In genomic region chr2:156873629-156874028, GRCm38 (mm10) we compare ENCODE assay signal across 9 mouse cellular contexts. TPM values are rescaled to one million over a fixed set of nuclear protein-coding genes. Genes with fewer than 3 reads are reported as not detected.
DNase-seq lines count a peak whose midpoint lies in the region; ATAC-seq and TF ChIP-seq lines count a peak whose summit lies in the region.
"Had no signal": no experiment of that assay in that cellular context is flagged by ENCODE, and none has a peak within 500 bp of the region (broad histone marks: within the 10 kb centered on the region; RNA-seq: fewer than 3 reads in every experiment).

No protein-coding gene starts in this region.

- peaks cover 59% of the 10 kb centered on the region for H3K36me3 ChIP-seq in embryonic facial prominence, embryonic 15.5 days
- peaks cover 26% of the 10 kb centered on the region for H3K36me3 ChIP-seq in liver, embryonic 16.5 days (ENCODE audit: control insufficient read depth, insufficient read depth)

- DNase-seq in gastrocnemius, adult 2 months, result peak; percentile 44
- no peak for DNase-seq in gastrocnemius, postnatal 36 days
- DNase-seq in CD4-positive helper T cell, adult 2 months (ENCODE audit: low read depth, low spot score), result peak; percentile 78
- DNase-seq in brain, embryonic 14.5 days (ENCODE audit: low read depth), result peak; percentile 78
- peak; percentile 91 for DNase-seq in induced T-regulatory cell, adult 2 months (ENCODE audit: low read depth)
- DNase-seq in right cerebral cortex, postnatal 25 days, result peak; percentile 33

- H3K27ac ChIP-seq in gastrocnemius, adult 2 months, result no peak overlapping the region
- H3K27ac ChIP-seq in embryonic facial prominence, embryonic 15.5 days (replicated peaks), result no peak overlapping the region
- no peak overlapping the region for H3K27ac ChIP-seq in liver, embryonic 16.5 days (ENCODE audit: low read length)
- H3K27ac ChIP-seq: stomach, embryonic 15.5 days had no signal

- 0 out of 2 replicates have a peak, but pooled peaks have one; percentile 40 for ATAC-seq in embryonic facial prominence, embryonic 15.5 days (ENCODE audit: insufficient number of reproducible peaks, low FRiP score, low TSS enrichment, low read depth)
- peak; percentile 52; the same call in 1 of the 2 replicates for ATAC-seq in liver, embryonic 16.5 days (ENCODE audit: low read depth)

- intact Hi-C loops in gastrocnemius, adult 2 months (cut with DNase I), result loop anchor here (1.0 to 2.0 kb wide), 2 partner anchors 123 to 221 kb away; no protein-coding TSS in a partner anchor
- intact Hi-C loops in gastrocnemius, postnatal 36 days (cut with DNase I), result loop anchor here (2.0 to 5.0 kb wide), 2 partner anchors 123 to 224 kb away; no protein-coding TSS in a partner anchor

- H3K27me3 ChIP-seq in embryonic facial prominence, embryonic 15.5 days, result no peaks in the 10 kb centered on the region
- no peaks in the 10 kb centered on the region for H3K27me3 ChIP-seq in liver, embryonic 16.5 days (ENCODE audit: control insufficient read depth, insufficient read depth, low read depth, low read length)
- H3K27me3 ChIP-seq: stomach, embryonic 15.5 days had no signal

- H3K4me1 ChIP-seq in embryonic facial prominence, embryonic 15.5 days, result no peaks in the 10 kb centered on the region
- H3K4me1 ChIP-seq in liver, embryonic 16.5 days (ENCODE audit: control insufficient read depth, low read depth, low read length), result peaks cover 28% of the 10 kb centered on the region

- TF ChIP-seq CTCF in gastrocnemius, adult 2 months (IDR thresholded peaks at IDR 0.05), result peak; percentile 73
- peak; percentile 79; the same call in 1 of the 2 replicates for TF ChIP-seq CTCF in brain, embryonic 14.5 days (IDR thresholded peaks at IDR 0.05; ENCODE audit: borderline replicate concordance, extremely low read depth, insufficient read depth, insufficient read length)

- 29% methylated on average over 5 of the region's 5 CpGs for WGBS in embryonic facial prominence, embryonic 15.5 days
- WGBS in liver, embryonic 16.5 days (ENCODE audit: insufficient replicate concordance), result 18% methylated on average over 5 of the region's 5 CpGs

- H3K4me2 ChIP-seq in embryonic facial prominence, embryonic 15.5 days (replicated peaks), result no peak overlapping the region
- no peak overlapping the region for H3K4me2 ChIP-seq in liver, embryonic 16.5 days (ENCODE audit: low read depth, low read length)
- H3K4me2 ChIP-seq: stomach, embryonic 15.5 days had no signal

- no peak overlapping the region for H3K9ac ChIP-seq in embryonic facial prominence, embryonic 15.5 days
- H3K9ac ChIP-seq in liver, embryonic 16.5 days (ENCODE audit: low read depth, low read length), result peak overlapping the region; percentile 14; the same call in 1 of the 2 replicates
- H3K9ac ChIP-seq: stomach, embryonic 15.5 days had no signal

- no peaks in the 10 kb centered on the region for H3K9me3 ChIP-seq in embryonic facial prominence, embryonic 15.5 days (replicated peaks)
- H3K9me3 ChIP-seq in liver, embryonic 16.5 days (replicated peaks; ENCODE audit: control insufficient read depth, low read length), result no peaks in the 10 kb centered on the region
- H3K9me3 ChIP-seq: stomach, embryonic 15.5 days had no signal

- no peak for TF ChIP-seq POLR2A in brain, embryonic 14.5 days (IDR thresholded peaks at IDR 0.05; ENCODE audit: borderline replicate concordance, extremely low read depth, insufficient read depth, insufficient read length, poor library complexity, severe bottlenecking)

- H3K4me3 ChIP-seq in gastrocnemius, adult 2 months, result no peak overlapping the region
- no peak overlapping the region for H3K4me3 ChIP-seq in embryonic facial prominence, embryonic 15.5 days (replicated peaks)
- no peak overlapping the region for H3K4me3 ChIP-seq in liver, embryonic 16.5 days (ENCODE audit: low read depth, low read length)
- H3K4me3 ChIP-seq: stomach, embryonic 15.5 days had no signal

RNA-seq across cellular contexts. Expression of gene Rab5if, which starts 10.7 kb away (rescaled TPM):
- 10 to 100 TPM; 89.0 to 98.6 TPM for total RNA-seq in gastrocnemius, adult 2 months (2021)
- 10 to 100 TPM; 79.3 to 85.6 TPM for total RNA-seq in gastrocnemius, postnatal 36 days (2021)
- 118 and 143 TPM in 2 replicates for polyA plus RNA-seq in brain, embryonic 14.5 days (2012; rRNA removed)
- 152 and 160 TPM in 2 replicates for polyA plus RNA-seq in embryonic facial prominence, embryonic 15.5 days (2015; fragmentation: Nextera tagmentation; extraction: Ambion mirVana)
- polyA plus RNA-seq in liver, embryonic 16.5 days (2015; fragmentation: Nextera tagmentation; extraction: Ambion mirVana), result 112 and 117 TPM in 2 replicates

RNA-seq across cellular contexts. Expression of gene Sla2, which starts 13.4 kb away (rescaled TPM):
- total RNA-seq in gastrocnemius, adult 2 months (2021), result not detected
- under 1 TPM in 1 of 2 experiments, not detected in 1; 0.26 TPM for total RNA-seq in gastrocnemius, postnatal 36 days (2021)
- polyA plus RNA-seq in brain, embryonic 14.5 days (2012; rRNA removed), result 0.03 and 0.06 TPM in 2 replicates
- polyA plus RNA-seq in embryonic facial prominence, embryonic 15.5 days (2015; fragmentation: Nextera tagmentation; extraction: Ambion mirVana), result 0.52 and 0.56 TPM in 2 replicates
- polyA plus RNA-seq in liver, embryonic 16.5 days (2015; fragmentation: Nextera tagmentation; extraction: Ambion mirVana), result 1.5 and 1.7 TPM in 2 replicates

RNA-seq across cellular contexts. Expression of gene 4930518I15Rik, which starts 15.9 kb away (rescaled TPM):
- under 1 TPM; 0.73 to 0.79 TPM for total RNA-seq in gastrocnemius, adult 2 months (2021)
- total RNA-seq in gastrocnemius, postnatal 36 days (2021), result under 1 TPM; 0.25 to 0.64 TPM
- polyA plus RNA-seq in brain, embryonic 14.5 days (2012; rRNA removed), result 3.3 and 4.6 TPM in 2 replicates
- 8.4 and 9.7 TPM in 2 replicates for polyA plus RNA-seq in embryonic facial prominence, embryonic 15.5 days (2015; fragmentation: Nextera tagmentation; extraction: Ambion mirVana)
- 2.1 and 2.6 TPM in 2 replicates for polyA plus RNA-seq in liver, embryonic 16.5 days (2015; fragmentation: Nextera tagmentation; extraction: Ambion mirVana)

RNA-seq across cellular contexts. Expression of gene Tgif2, which starts 33.8 kb away (rescaled TPM):
- total RNA-seq in gastrocnemius, adult 2 months (2021), result under 1 TPM; 0.15 to 0.28 TPM
- under 1 TPM; 0.32 to 0.51 TPM for total RNA-seq in gastrocnemius, postnatal 36 days (2021)
- polyA plus RNA-seq in brain, embryonic 14.5 days (2012; rRNA removed), result 32.5 and 43.0 TPM in 2 replicates
- 51.1 and 51.6 TPM in 2 replicates for polyA plus RNA-seq in embryonic facial prominence, embryonic 15.5 days (2015; fragmentation: Nextera tagmentation; extraction: Ambion mirVana)
- 5.1 and 5.4 TPM in 2 replicates for polyA plus RNA-seq in liver, embryonic 16.5 days (2015; fragmentation: Nextera tagmentation; extraction: Ambion mirVana)

Comparison
In these comparisons a context has a peak if more than half of its experiments do, and no peak if none do; other contexts are left out.
1. DNase-seq: peak in gastrocnemius, adult 2 months (single experiment), CD4-positive helper T cell, adult 2 months (single experiment), brain, embryonic 14.5 days (single experiment), induced T-regulatory cell, adult 2 months (single experiment) and right cerebral cortex, postnatal 25 days (single experiment); none in gastrocnemius, postnatal 36 days (0 of 2).